Mouse (Mus musculus): ENCODE data around the gene Cyp27a1.

- TF ChIP-seq CTCF (IDR thresholded peaks at IDR 0.05) (no peak), EP300 (IDR thresholded peaks at IDR 0.05) (no peak)
Observed at GRCm38 (mm10) chr1:74713859-74714730, 721 bp downstream of the Cyp27a1 start.
